Mouse (Mus musculus) forebrain, embryonic 14.5 days (tissue): ENCODE data around the gene Zfp986. TPM values are rescaled to one million over a fixed set of nuclear protein-coding genes. Genes with fewer than 3 reads are reported as not detected.
"Not testable (repeated sequence)": the region's sequence is repeated elsewhere in the genome, so short reads cannot be mapped to it uniquely, and the experiment has no call there.

Experiments used
- ATAC-seq: fragments of 200-750 bp; cut with Nextera tagmentation; 2 replicates; pipeline ENCODE4 v1.8.0; 2017; ENCODE audit warnings: mild to moderate bottlenecking, moderate library complexity
- DNase-seq: peaks from one replicate; pipeline ENCODE4 v3.0.0-alpha.2; 2015; ENCODE audit warnings: low spot score
- H3K27ac ChIP-seq: fragments of 300-500 bp; sonication (generic); 2 replicates; pipeline ENCODE4 v1.5.1; 2014; ENCODE audit warnings: low read depth, mild to moderate bottlenecking, control low read depth, low read length, moderate library complexity
- H3K27me3 ChIP-seq: fragments of 300-500 bp; sonication (generic); replicated peaks from 2 replicates; pipeline ENCODE4 v1.6.1; 2014; ENCODE audit warnings: low read length, control low read depth, mixed read lengths; ENCODE audit not compliant: control insufficient read depth, insufficient read depth
- H3K36me3 ChIP-seq: fragments of 300-500 bp; sonication (generic); 2 replicates; pipeline ENCODE4 v1.6.1; 2014; ENCODE audit warnings: low read length, control low read depth; ENCODE audit not compliant: control insufficient read depth, insufficient read depth
- H3K4me1 ChIP-seq: fragments of 300-500 bp; sonication (generic); 2 replicates; pipeline ENCODE4 v1.6.1; 2014; ENCODE audit warnings: antibody characterized with exemption, low read length, control low read depth; ENCODE audit not compliant: control insufficient read depth, insufficient read depth
- H3K4me2 ChIP-seq: fragments of 300-500 bp; sonication (generic); 2 replicates; pipeline ENCODE4 v1.6.1; 2014; ENCODE audit warnings: mild to moderate bottlenecking, control low read depth, low read length
- H3K4me3 ChIP-seq: fragments of 300-500 bp; sonication (generic); 2 replicates; pipeline ENCODE4 v1.5.1; 2014; ENCODE audit warnings: low read depth, low read length, control low read depth
- H3K9ac ChIP-seq: fragments of 300-500 bp; sonication (generic); 2 replicates; pipeline ENCODE4 v1.6.1; 2014; ENCODE audit warnings: mild to moderate bottlenecking, low read length, control low read depth, moderate library complexity
- H3K9me3 ChIP-seq: fragments of 300-500 bp; sonication (generic); replicated peaks from 2 replicates; pipeline ENCODE4 v1.6.1; 2016; ENCODE audit warnings: low read length, control low read depth, mixed read lengths; ENCODE audit not compliant: control insufficient read depth
- WGBS: fragments of 180-500 bp; shearing (Covaris S2); extraction: QIAGEN DNeasy Blood & Tissue Kit; methylation state at CpG from one replicate; pipeline ENCODE4 v1.1.7; 2014; 5-methylcytosine and 5-hydroxymethylcytosine counted together
- polyA plus RNA-seq: library from polyadenylated mRNA; unstranded; fragments of >200 nt; fragmentation: Nextera tagmentation; extraction: Ambion mirVana; gene quantifications from 2 replicates; pipeline ENCODE4 v1.2.1, GENCODE M21; 2014

Gene Zfp986
- not detected in 2 replicates for polyA plus RNA-seq

GRCm38 (mm10) chr4:145868494-145868893 lies at the start of gene Zfp986:
TSS of gene Zfp986 (plus strand) at chr4:145868794.
- H3K9ac ChIP-seq, H3K27me3 ChIP-seq, ATAC-seq, H3K4me2 ChIP-seq, H3K4me3 ChIP-seq, H3K27ac ChIP-seq, H3K4me1 ChIP-seq, H3K9me3 ChIP-seq, H3K36me3 ChIP-seq, DNase-seq: not testable (repeated sequence)
- 72% methylated on average over 3 of the region's 3 CpGs for WGBS

- H3K4me1 ChIP-seq, H3K4me2 ChIP-seq, H3K9ac ChIP-seq, ATAC-seq, H3K4me3 ChIP-seq, H3K27ac ChIP-seq, H3K27me3 ChIP-seq, H3K36me3 ChIP-seq, DNase-seq, H3K9me3 ChIP-seq: not testable (repeated sequence)
- no CpG with 5 or more reads among the region's 2 CpGs for WGBS
These were observed 48.6 kb upstream of the Zfp986 start for GRCm38 (mm10) chr4:145819946-145820345.

GRCm38 (mm10) chr4:145825606-145826005 lies 43.0 kb upstream of the Zfp986 start:
- not testable (repeated sequence) for H3K4me1 ChIP-seq, H3K9me3 ChIP-seq, H3K4me3 ChIP-seq, H3K27ac ChIP-seq, H3K9ac ChIP-seq, DNase-seq, H3K4me2 ChIP-seq, H3K36me3 ChIP-seq, ATAC-seq, H3K27me3 ChIP-seq
- WGBS: 85% methylated on average over 3 of the region's 8 CpGs

- DNase-seq, H3K27me3 ChIP-seq: not testable (repeated sequence)
These were observed 37.1 kb upstream of the Zfp986 start for GRCm38 (mm10) chr4:145831328-145832062.

GRCm38 (mm10) chr4:145836300-145836862 lies 32.2 kb upstream of the Zfp986 start:
- H3K36me3 ChIP-seq, H3K27ac ChIP-seq, H3K4me1 ChIP-seq, H3K9ac ChIP-seq, H3K4me2 ChIP-seq, H3K27me3 ChIP-seq, H3K9me3 ChIP-seq, ATAC-seq, DNase-seq, H3K4me3 ChIP-seq: not testable (repeated sequence)
- WGBS: 100% methylated on average over 1 of the region's 18 CpGs

More at GRCm38 (mm10) chr4:145831328-145832062, 37.1 kb upstream of the Zfp986 start:
- H3K4me1 ChIP-seq, H3K4me3 ChIP-seq, H3K36me3 ChIP-seq, H3K9ac ChIP-seq, H3K27ac ChIP-seq, H3K4me2 ChIP-seq, H3K9me3 ChIP-seq: not testable (repeated sequence)
- WGBS: 96% methylated on average over 1 of the region's 14 CpGs
- peak; percentile 40; the same call in 1 of the 2 replicates for ATAC-seq

GRCm38 (mm10) chr4:145836863-145837440 lies 31.6 kb upstream of the Zfp986 start:
- DNase-seq, H3K9ac ChIP-seq, H3K4me1 ChIP-seq, H3K4me2 ChIP-seq, H3K27ac ChIP-seq, H3K27me3 ChIP-seq, H3K4me3 ChIP-seq, H3K9me3 ChIP-seq, H3K36me3 ChIP-seq: not testable (repeated sequence)
- 75% methylated on average over 45 of the region's 75 CpGs for WGBS
- ATAC-seq: peak; percentile 60

- H3K4me1 ChIP-seq, H3K36me3 ChIP-seq, DNase-seq, H3K9ac ChIP-seq, H3K9me3 ChIP-seq, H3K4me2 ChIP-seq, H3K27ac ChIP-seq, H3K27me3 ChIP-seq, H3K4me3 ChIP-seq: not testable (repeated sequence)
- ATAC-seq: peak; percentile 37; the same call in 1 of the 2 replicates
These were observed 21.8 kb upstream of the Zfp986 start for GRCm38 (mm10) chr4:145846793-145847192.

GRCm38 (mm10) chr4:145848183-145848890 lies 20.3 kb upstream of the Zfp986 start:
- WGBS: 54% methylated on average over 3 of the region's 4 CpGs
- H3K4me3 ChIP-seq: not testable (repeated sequence)

More at GRCm38 (mm10) chr4:145848183-145848890, 20.3 kb upstream of the Zfp986 start:
- H3K27me3 ChIP-seq, H3K27ac ChIP-seq, H3K36me3 ChIP-seq, H3K4me2 ChIP-seq, H3K9me3 ChIP-seq, H3K4me1 ChIP-seq, DNase-seq, H3K9ac ChIP-seq: not testable (repeated sequence)
- ATAC-seq: peak; percentile 29; the same call in 1 of the 2 replicates
